Mouse (Mus musculus): Measurements from ENCODE around the gene Smlr1.

- TF ChIP-seq ZNF384 (IDR thresholded peaks at IDR 0.05; ENCODE audit: low read depth, low read length) (no peak), HCFC1 (IDR thresholded peaks at IDR 0.05; ENCODE audit: borderline replicate concordance, insufficient read depth, low read length) (no peak), ZC3H11A (IDR thresholded peaks at IDR 0.05; ENCODE audit: borderline replicate concordance, low read depth, low read length) (no peak), MAFK (IDR thresholded peaks at IDR 0.05; ENCODE audit: insufficient read depth, low read depth, low read length) (no peak), CHD2 (IDR thresholded peaks at IDR 0.05; ENCODE audit: low read depth, low read length) (no peak)
These were observed 36.6 kb downstream of the Smlr1 start for GRCm38 (mm10) chr10:25499323-25500071.

All from ES-E14 (cell line).